Mouse (Mus musculus) granulocyte monocyte progenitor cell, adult 5-6 weeks (primary cell): ENCODE measurements around the gene Barhl1. TPM values are rescaled to one million over a fixed set of nuclear protein-coding genes. Genes with fewer than 3 reads are reported as not detected.

Experiments
- ATAC-seq: replicated peaks from 2 replicates; pipeline ENCODE4 v1.8.0; 2016; ENCODE audit warnings: mild to moderate bottlenecking, moderate TSS enrichment, inconsistent platforms; ENCODE audit not compliant: poor library complexity, severe bottlenecking
- total RNA-seq, 2 experiments: library from RNA; stranded (forward) in 1 of 2; stranded (reverse) in 1 of 2; fragments of 200-712, 200-1000 nt in 1 of 2; fragments of >200 nt in 1 of 2; fragmentation: Nextera tagmentation in 1 of 2; gene quantifications; 2 replicates each; pipeline ENCODE4 v1.2.3; 2014 to 2017

Gene Barhl1
- total RNA-seq (2014; fragmentation: Nextera tagmentation) (not detected in 2 replicates), total RNA-seq (2017) (not detected in 2 replicates)

GRCm38 (mm10) chr2:28916513-28916865 lies at the start of gene Barhl1:
Barhl1 (minus strand) TSS chr2:28916668.
- no peak for ATAC-seq

GRCm38 (mm10) chr2:28963565-28963964 lies 47.1 kb upstream of the Barhl1 start:
- ATAC-seq = no peak

- no peak for ATAC-seq
These were observed 45.2 kb upstream of the Barhl1 start for GRCm38 (mm10) chr2:28961636-28962035.

- no peak for ATAC-seq
These were observed 44.6 kb upstream of the Barhl1 start for GRCm38 (mm10) chr2:28961024-28961585.

- ATAC-seq = no peak
These were observed 40.4 kb upstream of the Barhl1 start for GRCm38 (mm10) chr2:28956874-28957273.

GRCm38 (mm10) chr2:28954595-28954994 lies 38.1 kb upstream of the Barhl1 start:
- no peak for ATAC-seq

- no peak for ATAC-seq
These were observed 36.5 kb upstream of the Barhl1 start for GRCm38 (mm10) chr2:28952981-28953380.

- ATAC-seq = no peak
These were observed 29.8 kb upstream of the Barhl1 start for GRCm38 (mm10) chr2:28946312-28946711.

- ATAC-seq = no peak
These were observed 28.9 kb upstream of the Barhl1 start for GRCm38 (mm10) chr2:28945388-28945787.

GRCm38 (mm10) chr2:28943666-28944516 lies 27.4 kb upstream of the Barhl1 start:
- ATAC-seq = no peak

- no peak for ATAC-seq
These were observed 22.5 kb upstream of the Barhl1 start for GRCm38 (mm10) chr2:28938997-28939396.

GRCm38 (mm10) chr2:28930571-28930970 lies 14.1 kb upstream of the Barhl1 start:
- ATAC-seq = no peak

- ATAC-seq = peak; percentile 56
These were observed 7.4 kb upstream of the Barhl1 start for GRCm38 (mm10) chr2:28923912-28924311.

- ATAC-seq = no peak
These were observed 2.5 kb upstream of the Barhl1 start for GRCm38 (mm10) chr2:28919001-28919400.

- no peak for ATAC-seq
These were observed 1.3 kb upstream of the Barhl1 start for GRCm38 (mm10) chr2:28917518-28918361.

GRCm38 (mm10) chr2:28917156-28917517 lies 669 bp upstream of the Barhl1 start:
- no peak for ATAC-seq

GRCm38 (mm10) chr2:28915768-28916512 lies 528 bp downstream of the Barhl1 start:
- ATAC-seq = peak; percentile 59

GRCm38 (mm10) chr2:28915104-28915738 lies 1.2 kb downstream of the Barhl1 start:
- ATAC-seq = no peak

- no peak for ATAC-seq
These were observed 2.3 kb downstream of the Barhl1 start for GRCm38 (mm10) chr2:28914121-28914520.

GRCm38 (mm10) chr2:28912961-28913360 lies 3.5 kb downstream of the Barhl1 start:
- no peak for ATAC-seq
